Mouse (Mus musculus) hindbrain, postnatal 0 days (tissue): ENCODE measurements around the gene Krtap1-4. TPM values are rescaled to one million over a fixed set of nuclear protein-coding genes. Genes with fewer than 3 reads are reported as not detected.

Source experiments
- ATAC-seq: fragments of 200-750 bp; cut with Nextera tagmentation; 2 replicates; pipeline ENCODE4 v1.8.0; 2017; ENCODE audit warnings: mild to moderate bottlenecking, moderate TSS enrichment, moderate library complexity
- DNase-seq: peaks from one replicate; pipeline ENCODE4 v3.0.0-alpha.2; 2015; ENCODE audit warnings: low spot score
- H3K27ac ChIP-seq: fragments of 300-500 bp; sonication (generic); 2 replicates; pipeline ENCODE4 v1.5.1; 2014; ENCODE audit warnings: mild to moderate bottlenecking
- H3K27me3 ChIP-seq: fragments of 300-500 bp; sonication (generic); 2 replicates; pipeline ENCODE4 v1.6.1; 2014; ENCODE audit warnings: low read length, mixed read lengths; ENCODE audit not compliant: insufficient read depth
- H3K36me3 ChIP-seq: fragments of 300-500 bp; sonication (generic); 2 replicates; pipeline ENCODE4 v1.6.1; 2014; ENCODE audit warnings: low read length, mixed read lengths; ENCODE audit not compliant: insufficient read depth
- H3K4me1 ChIP-seq: fragments of 300-500 bp; sonication (generic); 2 replicates; pipeline ENCODE4 v1.6.1; 2014; ENCODE audit warnings: antibody characterized with exemption, low read length, mixed read lengths; ENCODE audit not compliant: insufficient read depth
- H3K4me2 ChIP-seq: fragments of 300-500 bp; sonication (generic); 2 replicates; pipeline ENCODE4 v1.6.1; 2014; ENCODE audit warnings: low read depth, mild to moderate bottlenecking, low read length, moderate library complexity, mixed read lengths
- H3K4me3 ChIP-seq: fragments of 300-500 bp; sonication (generic); 2 replicates; pipeline ENCODE4 v1.5.1; 2014; ENCODE audit warnings: low read length
- H3K9ac ChIP-seq: fragments of 300-500 bp; sonication (generic); replicated peaks from 2 replicates; pipeline ENCODE4 v1.6.1; 2014; ENCODE audit warnings: mild to moderate bottlenecking, low read length, moderate library complexity, mixed read lengths
- H3K9me3 ChIP-seq: fragments of 300-500 bp; sonication (generic); 2 replicates; pipeline ENCODE4 v1.6.1; 2016; ENCODE audit warnings: low read length, mixed read lengths
- CTCF ChIP-seq: IDR thresholded peaks from 2 replicates; pipeline ENCODE4 v1.5.1; 2016; ENCODE audit warnings: antibody characterized with exemption, control low read depth, low read depth
- WGBS: fragments of 180-500 bp; shearing (Covaris S2); extraction: QIAGEN DNeasy Blood & Tissue Kit; methylation state at CpG from one replicate; pipeline ENCODE4 v1.1.7; 2014; 5-methylcytosine and 5-hydroxymethylcytosine counted together
- polyA plus RNA-seq: library from polyadenylated mRNA; unstranded; fragments of >200 nt; fragmentation: Nextera tagmentation; extraction: Ambion mirVana; gene quantifications from 2 replicates; pipeline ENCODE4 v1.2.1, GENCODE M21; 2015
- total RNA-seq: library from RNA; depleted of rRNA; stranded (reverse); fragments of >200 nt; gene quantifications from 2 replicates; pipeline ENCODE4 v1.2.3, GENCODE M21; 2014

Gene Krtap1-4
- total and polyA plus RNA-seq, 2 experiments from 2014 or later = not detected

GRCm38 (mm10) chr11:99566530-99566929 is 16.9 kb downstream of the Krtap1-4 start, which contains the start of gene Krtap3-1:
TSS of gene Krtap3-1 (minus strand) at chr11:99566630.
- Histone ChIP-seq H3K36me3 (no peaks in the 10 kb centered on the region), H3K9ac (no peak within 1 kb of the TSS), H3K27me3 (no peaks in the 10 kb centered on the region), H3K27ac (no peak within 1 kb of the TSS), H3K9me3 (no peaks in the 10 kb centered on the region), H3K4me1 (no peaks in the 10 kb centered on the region), H3K4me3 (no peak within 1 kb of the TSS), H3K4me2 (no peak within 1 kb of the TSS)
- no peak for ATAC-seq
- no peak for DNase-seq
- no peak for TF ChIP-seq CTCF
- 95% methylated on average over 7 of the region's 7 CpGs for WGBS

- Histone ChIP-seq H3K4me1 (no peaks in the 10 kb centered on the region), H3K4me3 (no peak overlapping the region), H3K4me2 (no peak overlapping the region), H3K36me3 (no peaks in the 10 kb centered on the region), H3K9ac (no peak overlapping the region), H3K9me3 (no peaks in the 10 kb centered on the region), H3K27ac (no peak overlapping the region), H3K27me3 (no peaks in the 10 kb centered on the region)
- DNase-seq (no peak), ATAC-seq (no peak)
- 83% methylated on average over 6 of the region's 6 CpGs for WGBS
- TF ChIP-seq CTCF = no peak
Measured at GRCm38 (mm10) chr11:99562580-99562979, 20.9 kb downstream of the Krtap1-4 start.

- 90% methylated on average over 9 of the region's 9 CpGs for WGBS
- Histone ChIP-seq H3K9ac (no peak within 1 kb of the TSS), H3K27ac (no peak within 1 kb of the TSS), H3K4me3 (no peak within 1 kb of the TSS), H3K36me3 (no peaks in the 10 kb centered on the region), H3K4me2 (no peak within 1 kb of the TSS), H3K27me3 (no peaks in the 10 kb centered on the region), H3K9me3 (no peaks in the 10 kb centered on the region), H3K4me1 (no peaks in the 10 kb centered on the region)
- ATAC-seq = no peak
- TF ChIP-seq CTCF = no peak
- no peak for DNase-seq
Measured at GRCm38 (mm10) chr11:99559366-99559765, 24.1 kb downstream of the Krtap1-4 start, which contains the start of gene Gm11939. TSS of gene Gm11939 (minus strand) at chr11:99559466.

GRCm38 (mm10) chr11:99557976-99558745 is 25.3 kb downstream of the Krtap1-4 start:
- no peak overlapping the region for H3K9ac ChIP-seq
- H3K27ac ChIP-seq = no peak overlapping the region
- no peak for ATAC-seq
- no peak for TF ChIP-seq CTCF
- DNase-seq = no peak
- no peak overlapping the region for H3K4me3 ChIP-seq
- WGBS = 85% methylated on average over 3 of the region's 3 CpGs
- no peaks in the 10 kb centered on the region for H3K36me3 ChIP-seq
- no peaks in the 10 kb centered on the region for H3K4me1 ChIP-seq
- no peaks in the 10 kb centered on the region for H3K27me3 ChIP-seq
- H3K4me2 ChIP-seq = no peak overlapping the region
- no peaks in the 10 kb centered on the region for H3K9me3 ChIP-seq

GRCm38 (mm10) chr11:99556753-99557152 is 26.7 kb downstream of the Krtap1-4 start, which contains the start of gene Krtap3-2:
TSS of gene Krtap3-2 (minus strand) at chr11:99556853.
- Histone ChIP-seq H3K4me1 (no peaks in the 10 kb centered on the region), H3K27me3 (no peaks in the 10 kb centered on the region), H3K9me3 (no peaks in the 10 kb centered on the region), H3K27ac (no peak within 1 kb of the TSS), H3K9ac (no peak within 1 kb of the TSS), H3K36me3 (no peaks in the 10 kb centered on the region), H3K4me3 (no peak within 1 kb of the TSS), H3K4me2 (no peak within 1 kb of the TSS)
- DNase-seq = no peak
- TF ChIP-seq CTCF = no peak
- 77% methylated on average over 2 of the region's 2 CpGs for WGBS
- no peak for ATAC-seq

- no peak overlapping the region for H3K9ac ChIP-seq
- H3K27me3 ChIP-seq = no peaks in the 10 kb centered on the region
- no peaks in the 10 kb centered on the region for H3K36me3 ChIP-seq
- H3K9me3 ChIP-seq = no peaks in the 10 kb centered on the region
- no peaks in the 10 kb centered on the region for H3K4me1 ChIP-seq
- ATAC-seq (no peak), DNase-seq (no peak)
- no peak overlapping the region for H3K27ac ChIP-seq
- H3K4me3 ChIP-seq = no peak overlapping the region
- WGBS = 89% methylated on average over 2 of the region's 2 CpGs
- TF ChIP-seq CTCF = no peak
- H3K4me2 ChIP-seq = no peak overlapping the region
Measured at GRCm38 (mm10) chr11:99556195-99556594, 27.3 kb downstream of the Krtap1-4 start.

GRCm38 (mm10) chr11:99550765-99551164 is 32.7 kb downstream of the Krtap1-4 start, which contains the start of gene Krtap3-3:
TSS of gene Krtap3-3 (minus strand) at chr11:99550865.
- 75% methylated on average over 4 of the region's 4 CpGs for WGBS
- no peaks in the 10 kb centered on the region for H3K9me3 ChIP-seq
- no peak within 1 kb of the TSS for H3K4me2 ChIP-seq
- DNase-seq (no peak), ATAC-seq (no peak)
- no peaks in the 10 kb centered on the region for H3K4me1 ChIP-seq
- no peak within 1 kb of the TSS for H3K9ac ChIP-seq
- no peak within 1 kb of the TSS for H3K4me3 ChIP-seq
- H3K36me3 ChIP-seq = no peaks in the 10 kb centered on the region
- H3K27ac ChIP-seq = no peak within 1 kb of the TSS
- TF ChIP-seq CTCF = no peak
- H3K27me3 ChIP-seq = no peaks in the 10 kb centered on the region
